Mouse (Mus musculus): ENCODE measurements around the gene 4933406M09Rik. TPM values are rescaled to one million over a fixed set of nuclear protein-coding genes. Genes with fewer than 3 reads are reported as not detected.

4933406M09Rik gene
- not detected for polyA plus RNA-seq (2014; fragmentation: Illumina TruSeq; extraction: RNeasy Lipid Tissue Mini Kit (QIAGEN cat#74804); ENCODE audit: low replicate concordance)

GRCm38 (mm10) chr1:134385666-134386065 is at the start of gene 4933406M09Rik:
Gene 4933406M09Rik, plus strand, starts transcription at chr1:134385940.

GRCm38 (mm10) chr1:134361857-134362212 is 23.9 kb upstream of the 4933406M09Rik start, which contains the start of gene Tmem183a:
Gene Tmem183a, minus strand, starts transcription at chr1:134361979.

GRCm38 (mm10) chr1:134405509-134406413 is 20.0 kb downstream of the 4933406M09Rik start, which contains the start of gene Cyb5r1:
Gene Cyb5r1, plus strand, starts transcription at chr1:134405559.

GRCm38 (mm10) chr1:134415168-134415831 is 29.6 kb downstream of the 4933406M09Rik start, which contains the start of gene Adipor1:
Gene Adipor1, plus strand, starts transcription at chr1:134415378.

Other genes starting within 250 kb of the 4933406M09Rik start
- gene Chil1, start 203.8 kb upstream of the 4933406M09Rik start, polyA plus RNA-seq (2014; fragmentation: Illumina TruSeq; extraction: RNeasy Lipid Tissue Mini Kit (QIAGEN cat#74804); ENCODE audit: low replicate concordance) = not detected
- gene Mybph, start 192.5 kb upstream of the 4933406M09Rik start, polyA plus RNA-seq (2014; fragmentation: Illumina TruSeq; extraction: RNeasy Lipid Tissue Mini Kit (QIAGEN cat#74804); ENCODE audit: low replicate concordance) = not detected
- gene Adora1, start 150.5 kb upstream of the 4933406M09Rik start, polyA plus RNA-seq (2014; fragmentation: Illumina TruSeq; extraction: RNeasy Lipid Tissue Mini Kit (QIAGEN cat#74804); ENCODE audit: low replicate concordance) = 0.52 TPM
- gene Myog, start 96.0 kb upstream of the 4933406M09Rik start, polyA plus RNA-seq (2014; fragmentation: Illumina TruSeq; extraction: RNeasy Lipid Tissue Mini Kit (QIAGEN cat#74804); ENCODE audit: low replicate concordance) = not detected
- gene Ppfia4, start 53.0 kb upstream of the 4933406M09Rik start, polyA plus RNA-seq (2014; fragmentation: Illumina TruSeq; extraction: RNeasy Lipid Tissue Mini Kit (QIAGEN cat#74804); ENCODE audit: low replicate concordance) = 0.82 TPM
- 186 TPM for gene Tmem183a, start 24.0 kb upstream of the 4933406M09Rik start, polyA plus RNA-seq (2014; fragmentation: Illumina TruSeq; extraction: RNeasy Lipid Tissue Mini Kit (QIAGEN cat#74804); ENCODE audit: low replicate concordance)
- gene Cyb5r1, start 19.6 kb downstream of the 4933406M09Rik start, polyA plus RNA-seq (2014; fragmentation: Illumina TruSeq; extraction: RNeasy Lipid Tissue Mini Kit (QIAGEN cat#74804); ENCODE audit: low replicate concordance) = 6.0 TPM
- 51.6 TPM for gene Adipor1, start 29.4 kb downstream of the 4933406M09Rik start, polyA plus RNA-seq (2014; fragmentation: Illumina TruSeq; extraction: RNeasy Lipid Tissue Mini Kit (QIAGEN cat#74804); ENCODE audit: low replicate concordance)
- gene Klhl12, start 69.6 kb downstream of the 4933406M09Rik start, polyA plus RNA-seq (2014; fragmentation: Illumina TruSeq; extraction: RNeasy Lipid Tissue Mini Kit (QIAGEN cat#74804); ENCODE audit: low replicate concordance) = 15.7 TPM
- 45.4 TPM for gene Rabif, start 108.7 kb downstream of the 4933406M09Rik start, polyA plus RNA-seq (2014; fragmentation: Illumina TruSeq; extraction: RNeasy Lipid Tissue Mini Kit (QIAGEN cat#74804); ENCODE audit: low replicate concordance)
- gene Mgat4e, start 163.7 kb downstream of the 4933406M09Rik start, polyA plus RNA-seq (2014; fragmentation: Illumina TruSeq; extraction: RNeasy Lipid Tissue Mini Kit (QIAGEN cat#74804); ENCODE audit: low replicate concordance) = not detected
- 10.7 TPM for gene Kdm5b, start 174.2 kb downstream of the 4933406M09Rik start, polyA plus RNA-seq (2014; fragmentation: Illumina TruSeq; extraction: RNeasy Lipid Tissue Mini Kit (QIAGEN cat#74804); ENCODE audit: low replicate concordance)